Mouse (Mus musculus) left cerebral cortex, postnatal 14 days (tissue): Measurements from ENCODE around the gene N4bp2. TPM values are rescaled to one million over a fixed set of nuclear protein-coding genes. Genes with fewer than 3 reads are reported as not detected.

Experiments
- DNase-seq, 2 experiments: peaks; one replicate each; pipeline ENCODE4 v3.0.0; 2021 to 2022; ENCODE audit warnings: low spot score in 2 of 2, mixed read lengths in 1 of 2
- intact Hi-C: fragments of 180-260 bp; cut with DNase I; formaldehyde crosslinking; loops from one replicate; pipeline ENCODE4 v1.15.1; 2025
- total RNA-seq, 2 experiments: library from RNA; stranded (reverse); gene quantifications; 2 replicates each; pipeline ENCODE4 v1.2.3; 2021

The N4bp2 gene
- total RNA-seq, 2 experiments from 2014 or later, result 10.2 to 11.1 TPM

GRCm38 (mm10) chr5:65857935-65858334 lies 94.6 kb downstream of the N4bp2 start:
- intact Hi-C loops, result no loop called here
- no peak for DNase-seq

- DNase-seq, result no peak
- intact Hi-C loops, result no loop called here
Observed at GRCm38 (mm10) chr5:65858355-65858754, 95.0 kb downstream of the N4bp2 start.

- no peak for DNase-seq
- intact Hi-C loops, result no loop called here
Observed at GRCm38 (mm10) chr5:65858898-65859297, 95.6 kb downstream of the N4bp2 start.

GRCm38 (mm10) chr5:65859396-65859795 lies 96.1 kb downstream of the N4bp2 start:
- no peak for DNase-seq
- intact Hi-C loops, result no loop called here

- DNase-seq, result no peak
- intact Hi-C loops, result no loop called here
Observed at GRCm38 (mm10) chr5:65860281-65861000, 97.1 kb downstream of the N4bp2 start.

GRCm38 (mm10) chr5:65861154-65861944 lies 98.0 kb downstream of the N4bp2 start, which contains the start of gene Rhoh:
Gene Rhoh (plus strand): TSS chr5:65861213.
- intact Hi-C loops, result no loop called here
- DNase-seq, result no peak

GRCm38 (mm10) chr5:65862217-65862927 lies 99.1 kb downstream of the N4bp2 start:
- no peak for DNase-seq
- intact Hi-C loops, result no loop called here

- peak in 1 of 2 experiments; percentile 19 for DNase-seq
- intact Hi-C loops, result no loop called here
Observed at GRCm38 (mm10) chr5:65863349-65863749, 100.0 kb downstream of the N4bp2 start.

GRCm38 (mm10) chr5:65864486-65864885 lies 101.2 kb downstream of the N4bp2 start:
- intact Hi-C loops, result no loop called here
- no peak for DNase-seq

GRCm38 (mm10) chr5:65864946-65865345 lies 101.6 kb downstream of the N4bp2 start:
- intact Hi-C loops, result no loop called here
- no peak for DNase-seq

- no peak for DNase-seq
- intact Hi-C loops, result no loop called here
Observed at GRCm38 (mm10) chr5:65866591-65866990, 103.3 kb downstream of the N4bp2 start.

GRCm38 (mm10) chr5:65867380-65868116 lies 104.2 kb downstream of the N4bp2 start:
- intact Hi-C loops, result no loop called here
- no peak for DNase-seq

GRCm38 (mm10) chr5:65868419-65868818 lies 105.1 kb downstream of the N4bp2 start:
- DNase-seq, result no peak
- intact Hi-C loops, result no loop called here

- DNase-seq, result no peak
- intact Hi-C loops, result no loop called here
Observed at GRCm38 (mm10) chr5:65869660-65870059, 106.3 kb downstream of the N4bp2 start.

- intact Hi-C loops, result no loop called here
- DNase-seq, result no peak
Observed at GRCm38 (mm10) chr5:65871276-65871875, 108.1 kb downstream of the N4bp2 start.

GRCm38 (mm10) chr5:65873212-65873611 lies 109.9 kb downstream of the N4bp2 start:
- no peak for DNase-seq
- intact Hi-C loops, result no loop called here

GRCm38 (mm10) chr5:65875269-65875668 lies 111.9 kb downstream of the N4bp2 start:
- DNase-seq, result no peak
- intact Hi-C loops, result no loop called here

- intact Hi-C loops, result no loop called here
- no peak for DNase-seq
Observed at GRCm38 (mm10) chr5:65878367-65878766, 115.0 kb downstream of the N4bp2 start.
